Mouse (Mus musculus): ENCODE results near the gene Tmem176b.

DNA sequence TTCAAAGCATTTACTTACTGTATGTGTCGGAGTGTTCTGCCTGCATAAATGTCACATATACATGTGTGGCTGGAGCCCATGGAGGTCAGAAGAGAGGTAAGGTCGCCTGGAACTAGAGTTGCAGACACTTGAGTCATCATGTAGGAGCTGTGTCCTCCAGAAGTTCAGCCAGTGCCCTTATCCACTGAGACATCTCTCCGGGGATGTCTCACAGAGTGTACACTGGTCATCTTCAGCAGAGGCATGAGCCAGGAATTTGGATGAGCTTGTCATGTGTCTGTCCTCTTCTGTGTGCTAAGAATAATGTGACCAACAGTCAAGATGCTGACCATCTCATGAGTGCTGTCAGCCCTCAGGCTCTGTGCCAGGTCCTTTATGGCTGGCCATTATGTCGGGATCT lies 21.5 kb upstream of the Tmem176b start:
- TF ChIP-seq CTCF (IDR thresholded peaks at IDR 0.05; ENCODE audit: borderline replicate concordance, insufficient read depth, low read depth, low read length) (no peak), POLR2A (IDR thresholded peaks at IDR 0.05; ENCODE audit: borderline replicate concordance, insufficient read depth, low read length) (no peak)
